In the genomic region with DNA sequence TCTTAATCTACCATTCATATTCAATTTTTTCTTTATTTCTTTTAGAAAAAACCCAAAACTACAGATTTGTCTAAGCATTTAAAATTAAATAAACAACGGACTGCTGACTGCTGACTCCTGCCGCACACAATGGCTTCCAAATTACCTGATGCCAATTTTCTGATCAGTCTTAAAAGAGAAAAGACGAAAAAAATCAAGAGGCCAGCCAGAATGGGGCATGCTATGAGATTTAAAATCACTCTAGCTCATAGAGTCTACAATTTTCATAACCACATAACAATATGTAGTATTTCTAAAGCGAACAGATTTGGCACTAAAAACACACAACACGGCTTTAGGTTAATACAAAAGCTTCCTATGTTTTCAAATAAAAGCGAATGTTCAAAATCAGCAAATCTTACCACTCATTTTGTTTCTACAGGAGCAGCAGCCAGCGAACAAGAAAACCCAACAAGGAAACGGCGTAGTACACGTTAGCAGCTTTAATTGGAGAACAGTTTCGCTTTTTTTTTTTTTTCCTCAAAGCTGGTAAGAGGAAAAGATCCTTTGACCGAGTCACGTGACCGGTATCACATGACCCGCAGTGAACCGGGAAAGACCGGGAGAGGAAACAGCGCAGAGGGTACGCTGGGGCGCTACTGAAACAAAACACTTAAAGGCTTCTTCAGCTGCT, we compare ENCODE assay signal across 8 mouse cellular contexts.
A peak's percentile ranks its signal among the peaks of the same experiment; 100 is the strongest.
DNase-seq lines count a peak whose midpoint lies in the region; ATAC-seq and TF ChIP-seq lines count a peak whose summit lies in the region.

No protein-coding gene starts in this region.

- no peak overlapping the region for H3K27ac ChIP-seq in cortical plate, adult 2 months (ENCODE audit: insufficient read depth, low read length)
- peak overlapping the region; percentile 86 for H3K27ac ChIP-seq in hindbrain, postnatal 0 days

- H3K9ac ChIP-seq in hindbrain, postnatal 0 days (replicated peaks; ENCODE audit: low read length) = peak overlapping the region; percentile 68

- H3K9me3 ChIP-seq in hindbrain, postnatal 0 days (ENCODE audit: low read length) = no peaks in the 10 kb centered on the region

- peak overlapping the region; percentile 56 for H3K4me3 ChIP-seq in cortical plate, adult 2 months (ENCODE audit: insufficient read depth, low read length)
- peak overlapping the region; percentile 55 for H3K4me3 ChIP-seq in hindbrain, postnatal 0 days (ENCODE audit: low read length)

- peaks cover 4% of the 10 kb centered on the region; the same call in 1 of the 2 replicates for H3K36me3 ChIP-seq in hindbrain, postnatal 0 days (ENCODE audit: insufficient read depth, low read length)

- no peak for TF ChIP-seq CTCF in cortical plate, adult 2 months (IDR thresholded peaks at IDR 0.05; ENCODE audit: extremely low read depth, insufficient read depth, low read length)
- no peak for TF ChIP-seq CTCF in hindbrain, postnatal 0 days (IDR thresholded peaks at IDR 0.05; ENCODE audit: low read depth)

- peak; percentile 92 for DNase-seq in adipocyte (ENCODE audit: low spot score)
- DNase-seq in gastrocnemius, adult 8-10 months (ENCODE audit: low spot score in 2 of 2) = peak; percentile 78 to 79
- DNase-seq in hindbrain, postnatal 0 days (ENCODE audit: low spot score) = peak; percentile 96
- peak; percentile 89 to 90 for DNase-seq in left cerebral cortex, adult 18-20 months (ENCODE audit: low spot score in 2 of 2)
- peak; percentile 89 to 90 for DNase-seq in lung, postnatal 4 days
- DNase-seq in retina, postnatal 1 day = peak; percentile 95
- DNase-seq in thymus, postnatal 4 days = peak; percentile 84

- no peaks in the 10 kb centered on the region for H3K27me3 ChIP-seq in hindbrain, postnatal 0 days (ENCODE audit: insufficient read depth, low read length)

- peak overlapping the region; percentile 74 for H3K4me2 ChIP-seq in hindbrain, postnatal 0 days (ENCODE audit: low read depth, low read length)

- peak; percentile 82 for TF ChIP-seq POLR2A in cortical plate, adult 2 months (IDR thresholded peaks at IDR 0.05; ENCODE audit: extremely low read depth, insufficient read depth, low read length)

- H3K4me1 ChIP-seq in cortical plate, adult 2 months (ENCODE audit: control insufficient read depth, insufficient read depth, low read length) = peaks cover 4% of the 10 kb centered on the region; the same call in 1 of the 2 replicates
- peaks cover 11% of the 10 kb centered on the region; the same call in 1 of the 2 replicates for H3K4me1 ChIP-seq in hindbrain, postnatal 0 days (ENCODE audit: insufficient read depth, low read length)

- ATAC-seq in hindbrain, postnatal 0 days = peak; percentile 96

- 1% methylated on average over 20 of the region's 20 CpGs for WGBS in hindbrain, postnatal 0 days
